Mouse (Mus musculus) frontal cortex, postnatal 25 days (tissue): Measurements from ENCODE around the gene Ces2g.

Source experiments
- DNase-seq, 2 experiments: peaks; one replicate each; pipeline ENCODE4 v3.0.0; 2022; ENCODE audit warnings: low spot score in 2 of 2

Gene Ces2g

GRCm38 (mm10) chr8:104961537-104961961, at the start of gene Ces2g:
Gene Ces2g (plus strand): TSS chr8:104961718.
- DNase-seq, result no peak

DNA sequence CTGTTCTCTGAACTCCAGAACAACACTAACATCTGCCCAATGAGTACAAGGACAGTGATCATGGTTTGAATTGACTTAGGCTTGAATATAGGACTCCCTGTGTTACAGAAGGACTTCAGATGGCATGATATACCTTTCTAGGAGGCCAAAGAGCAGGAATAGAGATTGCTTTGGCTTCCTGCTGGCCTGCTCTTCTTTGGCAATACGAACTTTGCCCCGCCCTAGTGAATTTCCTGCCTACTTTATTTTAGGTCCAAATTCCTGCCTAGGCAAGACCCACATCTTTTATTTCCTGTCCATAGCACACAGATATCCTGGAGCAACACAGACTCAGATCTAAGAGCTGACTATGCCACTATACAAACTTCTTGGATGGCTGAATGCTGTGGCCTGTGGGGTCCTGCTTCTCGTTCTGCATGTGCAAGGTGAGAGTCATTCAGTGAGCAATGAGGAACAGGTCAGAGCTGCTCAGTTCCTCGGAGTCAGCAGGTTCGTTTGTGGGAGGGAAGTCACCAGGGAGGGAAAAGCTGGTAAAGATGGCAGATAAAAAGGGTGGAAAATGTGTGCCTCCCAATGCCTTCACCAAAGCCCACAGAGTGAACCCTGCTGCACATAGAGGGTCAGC, 35.4 kb upstream of the Ces2g start, which contains the start of gene Ces2e:
TSS of gene Ces2e (plus strand) at position 289 of the 625 bp plus-strand sequence.
- DNase-seq, result no peak

DNA sequence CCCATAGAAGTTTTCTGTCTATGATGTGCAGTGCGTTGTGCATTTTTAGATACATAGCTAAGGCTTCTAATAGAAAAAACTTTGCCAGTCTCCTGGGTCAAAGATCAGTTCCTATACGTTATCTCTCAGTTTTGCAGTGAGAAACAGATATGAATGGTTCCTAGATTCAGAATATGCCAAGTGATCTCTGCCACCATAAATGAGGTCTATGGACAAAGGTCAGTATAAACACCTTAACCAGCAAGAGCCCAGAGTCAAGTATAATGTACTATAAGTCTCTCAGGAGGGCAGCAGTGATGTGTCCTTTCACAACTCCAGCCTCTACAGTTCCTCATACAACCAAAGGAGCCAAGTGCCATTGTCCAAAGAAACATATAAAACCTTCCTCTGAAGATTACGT, 34.2 kb upstream of the Ces2g start:
- DNase-seq, result no peak

GRCm38 (mm10) chr8:104944665-104945064, 16.9 kb upstream of the Ces2g start:
- DNase-seq, result no peak

DNA sequence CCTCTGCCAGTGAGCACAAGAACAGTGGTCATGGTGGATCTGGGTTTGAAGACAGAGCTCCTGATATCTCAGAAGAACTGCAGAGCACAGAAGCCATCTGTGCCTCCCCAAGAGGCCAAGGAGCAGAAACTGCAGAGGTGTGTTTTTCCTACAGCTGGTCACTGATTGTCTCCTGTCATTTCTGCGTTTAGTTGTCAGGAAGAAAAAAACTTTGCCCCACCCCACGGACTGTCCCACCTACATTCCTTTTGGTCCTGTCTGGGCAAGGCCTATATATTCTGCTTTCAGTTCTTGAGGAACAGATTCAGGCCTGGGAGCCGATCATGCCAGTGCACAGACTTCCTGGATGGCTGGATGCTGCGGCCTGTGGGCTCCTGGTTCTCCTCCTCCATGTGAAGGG, 14.5 kb upstream of the Ces2g start, which contains the start of gene Ces2f:
TSS of gene Ces2f (plus strand) at position 301 of the 400 bp plus-strand sequence.
- no peak for DNase-seq

- DNase-seq, result no peak
Measured at GRCm38 (mm10) chr8:104949031-104949430, 12.5 kb upstream of the Ces2g start.

GRCm38 (mm10) chr8:104962229-104962901, 847 bp downstream of the Ces2g start:
- no peak for DNase-seq

DNA sequence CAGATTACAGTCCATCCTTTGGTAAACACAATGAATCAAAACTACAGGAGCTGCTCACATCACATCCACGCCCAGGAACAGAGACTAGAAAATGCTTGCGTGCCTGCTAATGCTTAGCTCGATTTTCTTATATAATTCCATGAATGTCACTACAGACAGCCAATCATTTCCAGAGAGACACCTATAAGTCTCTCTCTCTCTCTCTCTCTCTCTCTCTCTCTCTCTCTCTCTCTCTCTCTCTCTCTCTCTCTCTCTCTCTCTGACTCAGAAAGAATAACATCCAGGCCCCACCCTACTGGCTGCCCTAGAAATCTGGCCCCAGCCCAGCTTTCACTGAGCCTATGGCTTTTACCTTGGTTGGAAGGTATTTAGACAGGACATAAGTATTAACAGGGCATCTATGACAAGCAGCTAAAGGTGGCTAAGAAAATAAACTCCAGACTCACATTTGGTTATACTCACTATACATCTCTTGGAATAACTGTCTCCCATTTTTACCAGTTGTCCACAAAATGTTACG, 1.9 kb downstream of the Ces2g start:
- no peak for DNase-seq

- no peak for DNase-seq
Measured at GRCm38 (mm10) chr8:104984126-104984525, 22.6 kb downstream of the Ces2g start.

DNA sequence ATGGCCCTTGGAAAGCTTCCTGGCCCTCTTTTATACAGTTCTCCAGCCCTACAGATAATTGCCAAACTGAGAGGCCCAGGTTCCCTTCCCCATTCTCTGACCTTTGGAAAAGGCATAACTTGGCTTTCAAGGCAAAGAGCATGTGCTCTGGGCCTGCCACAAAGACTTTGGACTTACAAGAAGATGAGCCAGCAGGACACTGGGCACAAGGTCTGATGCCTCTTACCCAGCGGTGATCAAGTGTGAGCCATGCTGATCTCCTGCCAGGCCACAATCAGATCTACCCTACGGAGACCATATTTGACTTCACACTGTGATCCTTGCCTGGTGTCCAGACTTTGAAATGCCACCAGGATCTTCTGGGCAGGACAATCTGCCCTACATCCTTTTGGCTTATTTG, 23.4 kb downstream of the Ces2g start:
- no peak for DNase-seq

DNA sequence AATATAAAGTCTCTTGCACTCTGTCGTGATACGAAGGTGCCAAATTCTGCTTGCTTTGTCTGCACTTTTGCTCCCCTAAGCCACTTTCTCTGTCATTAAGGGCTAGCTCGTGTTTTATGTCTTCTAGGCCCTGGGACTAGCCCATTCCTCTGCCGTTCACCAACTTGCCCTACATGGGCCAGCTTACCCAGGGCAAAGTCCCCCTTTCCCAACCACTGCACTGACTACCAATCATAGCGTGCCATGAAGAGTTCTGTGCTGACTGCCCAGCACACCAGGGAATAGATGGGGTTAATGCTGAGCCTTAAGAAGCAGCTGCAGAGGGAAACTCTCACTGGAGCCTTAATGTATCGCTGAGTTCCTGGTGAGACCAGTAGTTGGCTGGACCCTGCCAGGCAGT, 36.7 kb downstream of the Ces2g start:
- no peak for DNase-seq

DNA sequence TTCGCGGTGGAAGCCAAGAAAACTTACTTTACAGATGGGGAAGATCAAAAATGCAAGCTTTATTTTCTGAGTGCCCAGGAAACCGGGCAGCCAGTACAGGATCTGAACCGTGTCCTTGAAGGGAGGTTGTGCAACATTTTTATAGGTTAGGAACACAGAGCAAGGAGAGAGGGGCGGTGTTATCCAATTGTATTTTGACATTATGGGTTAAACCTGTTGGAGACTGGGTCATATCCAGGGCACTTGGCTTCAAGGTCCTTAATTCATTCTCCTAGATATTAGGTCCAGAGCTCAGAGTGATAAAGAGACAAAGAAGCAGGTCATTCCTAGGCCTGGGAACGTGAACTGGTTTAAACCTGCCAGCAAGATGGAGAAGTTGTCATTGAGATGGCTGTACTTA, 37.7 kb downstream of the Ces2g start:
- no peak for DNase-seq

GRCm38 (mm10) chr8:105000586-105000985, 39.1 kb downstream of the Ces2g start, which contains the start of gene Ces2h:
Gene Ces2h (plus strand): TSS chr8:105000853.
- no peak for DNase-seq

DNA sequence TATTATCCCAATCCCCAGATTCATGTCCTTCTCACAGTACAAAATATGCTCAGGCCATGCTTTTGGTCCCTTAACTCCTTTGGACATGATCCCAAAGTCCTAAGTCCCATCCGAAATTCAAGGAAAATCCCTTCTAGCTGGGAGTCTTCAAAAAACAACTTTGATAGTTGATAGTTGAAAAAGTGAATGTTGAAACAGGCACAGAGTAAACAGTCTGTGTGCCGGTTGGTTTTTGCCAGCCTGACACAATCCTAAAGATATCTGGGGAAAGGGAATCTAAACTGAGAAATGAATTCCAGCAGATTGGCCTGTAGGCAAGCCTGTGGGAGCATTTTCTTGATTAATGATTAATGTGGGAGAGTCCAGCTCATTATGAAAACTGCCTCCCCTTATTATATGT, 48.5 kb downstream of the Ces2g start:
- no peak for DNase-seq

DNA sequence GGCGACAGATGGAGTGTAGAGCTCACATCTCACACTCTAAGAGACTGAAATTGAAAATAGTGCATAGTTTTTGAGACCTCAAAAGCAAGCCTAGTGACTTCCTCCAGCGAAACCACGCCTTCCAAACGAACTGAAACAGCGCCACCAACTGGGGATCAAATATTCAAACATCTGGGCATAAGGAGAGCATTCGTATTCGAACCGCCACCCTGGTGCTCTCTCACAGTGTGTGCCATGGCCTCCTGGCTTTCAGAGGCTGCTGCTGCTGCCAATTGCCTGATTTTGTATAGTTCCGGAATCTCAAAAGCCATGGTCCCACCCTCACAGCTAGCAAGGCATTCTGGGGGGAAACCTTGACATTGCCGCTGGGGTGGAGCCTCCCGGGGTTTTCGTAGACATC, 49.6 kb downstream of the Ces2g start:
- no peak for DNase-seq

DNA sequence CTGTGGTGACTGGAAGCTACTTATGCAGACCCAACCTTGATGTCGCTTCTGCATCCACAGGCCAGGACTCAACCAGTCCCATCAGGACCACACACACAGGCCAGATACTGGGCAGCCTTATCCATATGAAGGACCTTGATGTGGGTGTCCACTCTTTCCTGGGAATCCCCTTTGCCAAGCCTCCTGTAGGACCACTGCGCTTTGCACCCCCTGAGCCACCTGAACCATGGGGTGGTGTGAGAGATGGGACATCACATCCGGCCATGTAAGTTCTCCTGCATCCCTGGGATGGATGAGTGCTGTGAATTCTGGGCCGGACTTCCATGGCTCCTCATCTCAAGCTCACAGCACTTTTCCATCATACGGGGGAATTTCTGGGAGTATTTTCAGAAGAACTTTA, 52.9 kb downstream of the Ces2g start:
- DNase-seq, result no peak
